Mouse (Mus musculus) forebrain, embryonic 12.5 days (tissue): Measurements from ENCODE around the gene Hopx. TPM values are rescaled to one million over a fixed set of nuclear protein-coding genes. Genes with fewer than 3 reads are reported as not detected.
A peak's percentile ranks its signal among the peaks of the same experiment; 100 is the strongest.

Source experiments
- ATAC-seq: fragments of 200-750 bp; cut with Nextera tagmentation; 2 replicates; pipeline ENCODE4 v1.8.0; 2017; ENCODE audit warnings: moderate TSS enrichment; ENCODE audit not compliant: low FRiP score
- H3K27ac ChIP-seq: fragments of 300-500 bp; sonication (generic); 2 replicates; pipeline ENCODE4 v1.5.1; 2016; ENCODE audit warnings: mild to moderate bottlenecking
- H3K27me3 ChIP-seq: fragments of 300-500 bp; sonication (generic); 2 replicates; pipeline ENCODE4 v1.6.1; 2016; ENCODE audit warnings: mild to moderate bottlenecking
- H3K36me3 ChIP-seq: fragments of 300-500 bp; sonication (generic); replicated peaks from 2 replicates; pipeline ENCODE4 v1.6.1; 2016; ENCODE audit warnings: mild to moderate bottlenecking
- H3K4me1 ChIP-seq: fragments of 300-500 bp; sonication (generic); 2 replicates; pipeline ENCODE4 v1.6.1; 2016
- H3K4me2 ChIP-seq: fragments of 300-500 bp; sonication (generic); 2 replicates; pipeline ENCODE4 v1.6.1; 2016; ENCODE audit warnings: mild to moderate bottlenecking, moderate library complexity
- H3K4me3 ChIP-seq: fragments of 300-500 bp; sonication (generic); replicated peaks from 2 replicates; pipeline ENCODE4 v1.5.1; 2016; ENCODE audit warnings: mild to moderate bottlenecking
- H3K9ac ChIP-seq: fragments of 300-500 bp; sonication (generic); 2 replicates; pipeline ENCODE4 v1.6.1; 2016; ENCODE audit warnings: mild to moderate bottlenecking
- H3K9me3 ChIP-seq: fragments of 300-500 bp; sonication (generic); 2 replicates; pipeline ENCODE4 v1.6.1; 2016
- WGBS: fragments of 180-500 bp; shearing (Covaris S2); methylation state at CpG from one replicate; pipeline ENCODE4 v1.1.7; 2016; 5-methylcytosine and 5-hydroxymethylcytosine counted together
- polyA plus RNA-seq: library from polyadenylated mRNA; unstranded; fragments of >200 nt; fragmentation: Nextera tagmentation; extraction: Ambion mirVana; gene quantifications from 2 replicates; pipeline ENCODE4 v1.2.1, GENCODE M21; 2016

Hopx gene
- polyA plus RNA-seq, 1 experiment from 2014 or later: 1.0 TPM

DNA sequence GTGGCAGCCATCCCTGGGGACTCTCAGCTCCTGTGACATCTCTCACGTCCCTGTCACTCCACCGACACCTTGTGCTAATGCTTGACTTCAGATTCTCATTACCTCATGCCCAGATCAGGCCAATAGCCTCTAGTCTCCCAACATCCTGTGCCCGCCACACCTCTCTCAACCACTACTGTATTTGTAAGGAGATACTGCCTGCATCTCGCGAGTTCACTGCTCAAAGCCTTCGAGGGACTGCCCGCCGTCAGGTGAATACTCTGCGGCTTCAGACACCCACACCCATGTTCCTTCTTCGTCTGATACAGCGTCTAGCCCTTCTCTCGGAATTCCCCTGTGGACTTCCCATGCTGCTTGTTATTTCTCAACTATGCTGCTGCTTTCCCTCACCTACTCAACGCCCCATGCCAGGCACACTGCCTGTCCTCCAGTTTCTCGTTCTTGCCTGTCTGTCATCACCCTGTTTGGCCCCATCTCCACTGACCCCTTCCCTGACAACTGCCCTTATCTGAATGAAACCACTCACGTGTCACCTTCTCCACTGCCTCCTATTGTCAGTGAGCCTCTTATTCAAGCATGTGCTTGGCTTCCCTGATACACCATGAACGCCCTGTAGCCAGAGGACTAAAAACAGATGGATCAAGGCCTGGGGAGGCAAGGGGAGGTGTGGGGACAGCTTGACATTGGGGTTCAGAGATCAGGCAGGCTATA is 15.5 kb upstream of the Hopx start:
- Histone ChIP-seq H3K27me3 (peaks cover 83% of the 10 kb centered on the region), H3K4me2 (no peak overlapping the region), H3K36me3 (no peaks in the 10 kb centered on the region), H3K27ac (no peak overlapping the region), H3K4me3 (no peak overlapping the region), H3K9me3 (0 out of 2 replicates have a peak, but pooled peaks cover 8% of the 10 kb centered on the region), H3K4me1 (no peaks in the 10 kb centered on the region), H3K9ac (no peak overlapping the region)
- WGBS: 79% methylated on average over 16 of the region's 16 CpGs
- no peak for ATAC-seq

DNA sequence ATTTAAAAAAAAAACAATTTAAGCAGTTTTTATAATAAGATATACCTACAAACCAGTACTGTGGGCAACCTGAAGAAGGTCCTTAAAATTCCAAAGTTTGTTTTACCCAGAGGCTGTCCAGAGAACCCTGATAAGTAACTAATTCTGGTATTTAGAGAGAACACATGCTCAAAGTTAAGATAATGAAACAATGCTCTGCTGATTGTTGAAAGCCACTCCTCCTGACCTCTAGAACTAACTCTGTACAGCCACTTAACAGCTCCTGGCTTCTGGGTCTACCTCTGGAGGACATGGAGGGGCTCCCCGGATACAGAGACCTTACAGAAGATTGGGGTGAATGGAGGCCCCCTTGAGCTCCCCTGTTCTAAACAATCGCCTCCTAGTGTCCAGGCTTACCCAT is 15.0 kb upstream of the Hopx start:
- H3K36me3 ChIP-seq: no peaks in the 10 kb centered on the region
- WGBS: 72% methylated on average over 2 of the region's 2 CpGs

DNA sequence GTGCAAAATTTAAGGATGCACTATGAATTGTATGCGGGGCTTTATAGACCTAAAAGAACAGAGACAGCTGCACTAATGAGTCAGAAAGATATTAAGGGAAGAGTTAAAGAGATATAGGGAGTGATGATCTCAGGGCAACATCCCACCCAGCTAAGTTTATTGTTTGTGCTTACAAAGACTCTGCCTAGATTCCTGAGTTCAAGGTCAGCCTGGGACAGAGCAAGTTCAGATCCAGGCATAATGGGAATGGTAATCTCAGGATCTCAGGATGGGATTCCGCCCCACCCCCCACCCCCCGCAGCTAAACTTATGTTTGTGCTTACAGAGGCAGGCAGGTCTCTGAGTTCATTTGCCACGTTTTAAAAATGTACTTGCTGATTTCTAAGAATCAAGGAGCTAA is 13.9 kb upstream of the Hopx start:
- H3K27me3 ChIP-seq: peaks cover 87% of the 10 kb centered on the region
- whole genome bisulfite sequencing: 91% methylated on average over 4 of the region's 4 CpGs
- ATAC-seq: no peak

More for the DNA sequence above, 15.0 kb upstream of the Hopx start:
- Histone ChIP-seq H3K4me3 (no peak overlapping the region), H3K27me3 (peaks cover 83% of the 10 kb centered on the region), H3K4me2 (no peak overlapping the region), H3K9ac (no peak overlapping the region), H3K4me1 (no peaks in the 10 kb centered on the region), H3K9me3 (0 out of 2 replicates have a peak, but pooled peaks cover 8% of the 10 kb centered on the region), H3K27ac (no peak overlapping the region)
- ATAC-seq: no peak

DNA sequence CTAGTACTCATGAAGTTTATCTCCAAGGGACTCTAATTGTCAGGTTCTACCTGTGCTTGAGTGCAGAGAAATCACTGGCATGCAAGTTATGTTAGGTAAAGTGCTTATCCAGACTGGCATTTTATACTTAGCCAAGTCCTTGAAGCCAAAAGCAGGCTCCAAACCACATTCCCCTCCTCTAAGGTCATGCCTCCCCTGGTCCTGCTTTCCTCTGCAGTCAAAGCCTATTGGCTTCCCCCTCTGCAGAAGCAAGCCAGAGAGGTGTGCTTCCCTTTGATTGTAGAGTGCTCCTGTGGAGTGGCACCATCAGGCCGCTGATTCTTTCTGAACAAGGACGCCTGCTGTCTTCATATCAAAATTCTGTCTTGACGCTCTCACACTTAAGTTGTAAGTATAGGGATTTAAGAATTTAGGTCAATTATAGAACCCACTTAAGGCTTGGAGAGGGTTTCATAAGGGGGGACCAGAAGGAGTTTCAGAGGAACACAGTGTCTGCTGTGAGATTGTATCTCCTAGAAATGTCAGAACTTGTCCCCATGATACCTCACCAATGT is 11.6 kb upstream of the Hopx start:
- H3K4me1 ChIP-seq: peaks cover 26% of the 10 kb centered on the region
- H3K27ac ChIP-seq: no peak overlapping the region
- 87% methylated on average over 3 of the region's 3 CpGs for WGBS
- H3K9ac ChIP-seq: no peak overlapping the region
- H3K36me3 ChIP-seq: no peaks in the 10 kb centered on the region
- no peak overlapping the region for H3K4me2 ChIP-seq
- ATAC-seq: no peak
- H3K27me3 ChIP-seq: peaks cover 82% of the 10 kb centered on the region
- 0 out of 2 replicates have a peak, but pooled peaks cover 8% of the 10 kb centered on the region for H3K9me3 ChIP-seq
- no peak overlapping the region for H3K4me3 ChIP-seq

More for the DNA sequence above, 13.9 kb upstream of the Hopx start:
- Histone ChIP-seq H3K9ac (no peak overlapping the region), H3K4me1 (peaks cover 2% of the 10 kb centered on the region; the same call in 1 of the 2 replicates), H3K9me3 (0 out of 2 replicates have a peak, but pooled peaks cover 8% of the 10 kb centered on the region), H3K4me2 (no peak overlapping the region), H3K36me3 (no peaks in the 10 kb centered on the region), H3K27ac (no peak overlapping the region), H3K4me3 (no peak overlapping the region)

DNA sequence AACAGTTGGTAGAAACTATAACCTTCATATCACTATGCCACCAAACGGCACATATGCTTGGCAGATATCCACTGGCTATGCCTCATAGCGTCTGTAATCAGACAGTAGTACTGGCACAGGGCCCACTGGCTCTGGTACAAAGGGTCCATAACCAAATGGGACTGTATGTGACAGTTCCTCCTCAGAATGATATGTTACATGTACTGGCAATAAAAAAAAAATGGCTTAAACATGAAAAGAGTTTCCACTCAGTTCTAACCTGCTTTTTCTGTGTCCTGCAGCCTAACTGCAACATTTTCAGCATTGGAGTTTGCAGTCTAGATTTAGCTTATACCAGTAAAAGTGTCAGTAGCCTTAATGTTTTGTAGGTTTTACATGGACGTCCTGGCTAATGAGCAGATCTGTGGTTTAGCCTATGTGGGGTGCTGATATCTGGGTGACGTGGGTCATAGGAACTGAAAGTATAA is 9.9 kb upstream of the Hopx start:
- WGBS: 78% methylated on average over 4 of the region's 4 CpGs
- Histone ChIP-seq H3K4me2 (no peak overlapping the region), H3K36me3 (no peaks in the 10 kb centered on the region), H3K9ac (no peak overlapping the region), H3K4me1 (peaks cover 28% of the 10 kb centered on the region), H3K4me3 (no peak overlapping the region), H3K27ac (no peak overlapping the region), H3K27me3 (peaks cover 84% of the 10 kb centered on the region), H3K9me3 (0 out of 2 replicates have a peak, but pooled peaks cover 8% of the 10 kb centered on the region)
- ATAC-seq: no peak

DNA sequence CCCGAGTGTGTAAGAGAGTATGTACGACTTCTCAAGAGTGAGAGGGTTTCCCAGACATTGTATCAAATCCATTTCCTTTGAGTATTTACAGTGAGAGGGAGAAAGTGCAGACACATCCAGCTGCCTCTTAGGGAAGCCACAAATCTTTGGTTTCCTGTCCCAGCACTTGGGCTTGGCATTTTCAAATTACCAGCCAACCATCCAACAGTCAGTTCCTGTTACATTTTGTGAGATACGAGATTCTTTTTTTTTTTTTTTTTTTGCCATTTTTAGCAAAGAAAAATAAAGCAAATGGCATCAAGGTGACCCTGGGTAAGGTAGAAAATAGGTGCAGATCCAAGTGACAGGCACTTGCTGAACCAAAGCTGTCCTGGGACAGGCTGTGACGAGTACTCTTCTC is 9.2 kb upstream of the Hopx start:
- no peak overlapping the region for H3K9ac ChIP-seq
- H3K36me3 ChIP-seq: no peaks in the 10 kb centered on the region
- WGBS: 90% methylated on average over 4 of the region's 4 CpGs
- H3K4me3 ChIP-seq: no peak overlapping the region
- H3K27me3 ChIP-seq: peaks cover 87% of the 10 kb centered on the region
- H3K9me3 ChIP-seq: 0 out of 2 replicates have a peak, but pooled peaks cover 8% of the 10 kb centered on the region
- H3K4me1 ChIP-seq: peaks cover 28% of the 10 kb centered on the region
- ATAC-seq: no peak
- H3K4me2 ChIP-seq: no peak overlapping the region
- no peak overlapping the region for H3K27ac ChIP-seq

DNA sequence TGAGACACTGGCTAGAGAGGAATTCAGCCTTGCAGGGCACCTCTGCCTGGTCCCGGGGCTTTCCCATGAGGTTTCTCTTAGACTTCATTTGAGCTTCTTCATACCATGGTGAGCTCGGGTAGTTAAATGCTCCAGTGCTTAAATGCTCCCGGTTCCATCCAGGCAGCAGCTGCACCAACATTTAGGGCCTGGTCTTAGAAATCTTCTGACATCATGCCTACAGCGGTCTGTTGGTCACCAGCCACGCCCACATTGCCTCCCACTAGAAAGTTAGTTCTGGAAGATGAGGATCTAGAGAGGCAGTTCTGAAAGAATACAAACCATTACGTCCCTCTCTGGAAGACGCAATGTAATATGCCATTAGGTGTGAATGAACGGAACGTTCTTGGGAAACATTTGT is 8.7 kb upstream of the Hopx start:
- Histone ChIP-seq H3K9me3 (0 out of 2 replicates have a peak, but pooled peaks cover 6% of the 10 kb centered on the region), H3K4me2 (peak overlapping the region; percentile 32), H3K9ac (no peak overlapping the region), H3K4me3 (no peak overlapping the region), H3K27me3 (peaks cover 87% of the 10 kb centered on the region), H3K4me1 (peaks cover 28% of the 10 kb centered on the region), H3K27ac (no peak overlapping the region), H3K36me3 (no peaks in the 10 kb centered on the region)
- no peak for ATAC-seq
- 52% methylated on average over 9 of the region's 9 CpGs for WGBS

DNA sequence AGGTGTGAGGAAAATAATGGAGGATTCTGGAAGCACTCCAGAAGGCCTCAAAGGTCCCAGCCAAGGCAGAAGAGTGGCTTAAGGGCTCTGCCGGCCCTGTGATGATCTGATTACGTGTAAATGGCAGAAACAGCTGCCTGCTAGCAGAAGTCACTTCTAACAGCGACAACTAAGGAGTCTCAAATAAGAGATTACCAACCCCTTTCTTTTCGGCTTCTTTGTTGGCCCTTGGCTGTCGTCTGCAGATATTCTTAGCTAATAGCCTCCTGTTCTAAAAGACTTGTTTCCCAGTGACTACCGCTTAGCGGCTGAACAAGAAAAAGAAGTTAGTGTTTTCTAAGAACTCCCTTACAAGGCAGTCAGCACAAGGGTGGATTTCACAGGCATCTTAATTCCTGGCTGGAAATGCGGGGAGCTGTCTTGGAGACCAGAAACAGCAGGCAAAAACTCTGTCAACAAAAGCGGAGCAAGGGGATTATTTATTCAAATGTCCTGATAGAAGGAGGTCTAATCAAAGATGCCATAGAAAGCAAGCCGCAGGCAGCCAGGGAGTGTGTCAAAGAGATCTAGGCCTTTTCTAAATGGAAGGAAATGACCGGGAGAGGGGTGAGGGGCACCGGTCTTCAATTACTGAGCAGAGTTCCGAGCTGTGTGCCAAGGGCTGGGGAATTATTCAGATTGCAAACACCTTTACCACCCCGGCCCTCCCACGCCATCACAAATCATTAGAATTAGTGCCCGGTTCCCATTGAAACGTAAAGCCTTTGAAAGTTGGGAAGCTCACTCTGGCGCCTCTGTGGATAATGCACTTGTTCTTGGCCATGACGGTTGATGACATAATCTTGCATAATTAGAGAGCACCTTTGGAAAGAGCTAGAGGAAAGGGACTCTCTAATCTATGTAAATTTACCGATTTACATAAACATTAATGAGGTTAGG is 7.6 kb upstream of the Hopx start:
- H3K4me2 ChIP-seq: peak overlapping the region; percentile 32
- H3K27ac ChIP-seq: peak overlapping the region; percentile 78
- no peak overlapping the region for H3K9ac ChIP-seq
- no peaks in the 10 kb centered on the region for H3K36me3 ChIP-seq
- H3K9me3 ChIP-seq: no peaks in the 10 kb centered on the region
- peak; percentile 91 for ATAC-seq
- H3K4me3 ChIP-seq: no peak overlapping the region
- peaks cover 28% of the 10 kb centered on the region for H3K4me1 ChIP-seq
- WGBS: 3% methylated on average over 20 of the region's 20 CpGs
- peaks cover 91% of the 10 kb centered on the region for H3K27me3 ChIP-seq

DNA sequence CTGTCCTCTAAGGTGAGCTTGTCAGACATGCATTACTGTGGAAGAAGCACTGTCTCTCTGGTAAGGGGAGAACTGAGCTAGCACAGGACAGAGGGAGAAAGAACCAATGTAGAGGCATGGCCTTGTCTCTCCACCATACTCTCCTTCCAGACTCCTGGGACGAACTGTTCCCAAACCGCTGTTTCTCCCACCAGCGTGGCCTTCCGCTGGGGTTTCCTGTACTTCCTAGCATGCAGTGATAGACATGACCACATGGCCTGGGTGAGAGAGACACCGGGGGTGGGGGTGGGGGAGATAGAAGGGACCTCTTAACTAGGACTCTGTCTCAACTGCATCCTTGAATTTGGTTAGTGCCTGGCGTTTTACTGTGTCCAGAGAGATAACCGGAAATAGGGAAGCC is 5.8 kb upstream of the Hopx start:
- H3K27ac ChIP-seq: no peak overlapping the region
- WGBS: 89% methylated on average over 7 of the region's 7 CpGs
- peaks cover 92% of the 10 kb centered on the region for H3K27me3 ChIP-seq
- no peak for ATAC-seq
- peaks cover 28% of the 10 kb centered on the region for H3K4me1 ChIP-seq
- H3K4me2 ChIP-seq: no peak overlapping the region
- H3K9ac ChIP-seq: no peak overlapping the region
- H3K9me3 ChIP-seq: no peaks in the 10 kb centered on the region
- H3K4me3 ChIP-seq: no peak overlapping the region
- H3K36me3 ChIP-seq: no peaks in the 10 kb centered on the region

DNA sequence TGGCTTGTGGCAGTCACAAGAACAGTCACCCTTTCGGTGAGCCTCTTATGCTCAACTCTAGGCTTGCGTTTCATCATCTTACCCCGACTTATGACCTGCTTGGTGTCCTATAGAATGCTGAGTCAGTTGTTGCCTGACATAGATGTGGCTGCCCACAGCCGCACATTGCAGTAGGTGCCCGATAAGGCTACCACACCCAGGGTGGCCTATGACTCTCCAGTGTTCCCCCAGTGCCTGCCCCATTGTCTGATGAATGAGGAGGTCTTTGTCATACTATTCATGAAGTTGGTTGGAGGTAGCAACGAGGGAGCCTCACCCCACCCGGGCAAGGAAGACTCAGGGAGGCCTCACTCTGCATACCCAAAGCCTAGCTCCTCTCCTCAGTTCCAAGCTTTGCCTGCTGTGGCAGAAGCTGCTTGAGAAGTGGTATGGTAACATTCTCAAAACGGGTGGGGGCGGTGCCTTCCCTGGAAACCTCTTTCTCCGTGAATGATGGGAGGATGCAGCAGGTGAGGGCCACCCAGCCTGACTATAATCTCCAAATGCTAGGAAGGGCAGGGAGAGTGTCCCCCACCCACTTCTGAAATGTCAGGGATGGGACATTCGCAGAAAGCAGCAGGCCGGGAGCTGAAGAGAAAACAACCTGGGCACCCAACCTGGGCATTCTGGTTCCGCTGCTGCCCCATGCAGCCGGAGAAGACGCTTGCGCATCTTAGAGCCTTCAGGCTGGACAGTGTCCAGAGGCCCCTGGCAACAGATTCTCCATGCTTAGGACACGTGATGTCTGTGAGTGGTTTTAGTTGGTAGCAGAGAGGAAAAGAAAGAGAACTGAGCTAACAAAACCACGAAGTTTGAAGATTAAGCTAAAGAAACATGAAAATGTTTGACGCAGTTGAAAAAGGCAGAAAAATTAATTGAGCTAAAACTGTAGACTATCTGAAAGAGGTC is 4.8 kb upstream of the Hopx start:
- Histone ChIP-seq H3K9me3 (no peaks in the 10 kb centered on the region), H3K4me1 (peaks cover 36% of the 10 kb centered on the region), H3K27me3 (peaks cover 92% of the 10 kb centered on the region), H3K27ac (no peak overlapping the region), H3K36me3 (no peaks in the 10 kb centered on the region), H3K4me3 (no peak overlapping the region), H3K9ac (no peak overlapping the region), H3K4me2 (no peak overlapping the region)
- WGBS: 78% methylated on average over 19 of the region's 19 CpGs
- no peak for ATAC-seq

DNA sequence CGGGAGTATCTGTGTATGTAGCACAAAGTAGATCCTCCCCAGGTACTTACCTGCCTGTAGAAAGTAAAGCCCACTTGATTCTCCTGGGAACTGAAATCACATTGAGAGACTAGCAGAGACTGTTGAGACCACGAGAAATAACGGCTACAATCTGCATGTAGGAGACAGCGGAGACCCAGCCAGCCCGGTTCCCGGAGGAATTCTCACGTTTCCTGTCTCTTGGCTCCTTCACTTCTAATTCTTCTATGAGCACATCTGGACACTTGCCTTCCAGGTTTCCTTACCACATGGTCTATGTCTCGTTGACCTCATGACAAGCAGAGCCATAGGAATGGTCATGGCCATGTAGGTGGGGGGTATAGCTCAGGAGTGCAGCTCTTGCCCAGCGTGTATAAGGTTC is 811 bp upstream of the Hopx start:
- Histone ChIP-seq H3K4me2 (no peak overlapping the region), H3K36me3 (no peaks in the 10 kb centered on the region), H3K9ac (no peak overlapping the region), H3K4me1 (peaks cover 13% of the 10 kb centered on the region), H3K27me3 (peaks cover 90% of the 10 kb centered on the region), H3K9me3 (no peaks in the 10 kb centered on the region), H3K27ac (0 out of 2 replicates have a peak overlapping the region, but pooled peaks have one; percentile 27), H3K4me3 (no peak overlapping the region)
- WGBS: 88% methylated on average over 9 of the region's 9 CpGs
- ATAC-seq: no peak
